Mouse (Mus musculus) lung, adult 2 months (tissue): ENCODE results near the gene Rbms3. TPM values are rescaled to one million over a fixed set of nuclear protein-coding genes. Genes with fewer than 3 reads are reported as not detected.

Source experiments
- DNase-seq: peaks from one replicate; pipeline ENCODE4 v3.0.0; 2022
- H3K4me1 ChIP-seq: fragments of 200-500 bp; 2 replicates; pipeline ENCODE4 v1.6.1; 2011; ENCODE audit warnings: low read length; ENCODE audit not compliant: control insufficient read depth, insufficient read depth
- H3K4me3 ChIP-seq: fragments of 200-500 bp; replicated peaks from 2 replicates; pipeline ENCODE3; 2011; ENCODE audit warnings: low read depth, mild to moderate bottlenecking, control low read depth, low read length; ENCODE audit errors: extremely low read depth
- CTCF ChIP-seq: fragments of 200-500 bp; IDR thresholded peaks from 2 replicates; pipeline ENCODE4 v1.5.1; 2011; ENCODE audit warnings: mild to moderate bottlenecking, low read length, control low read depth; ENCODE audit not compliant: insufficient read depth
- POLR2A ChIP-seq: fragments of 200-500 bp; IDR thresholded peaks from 2 replicates; pipeline ENCODE4 v1.6.1; 2011; ENCODE audit warnings: low read depth, mild to moderate bottlenecking, control low read depth, low read length, borderline replicate concordance; ENCODE audit errors: extremely low read depth
- WGBS: fragments of 180-500 bp; shearing (Covaris S2); methylation state at CpG from one replicate; pipeline ENCODE4 v1.1.7; 2018; 5-methylcytosine and 5-hydroxymethylcytosine counted together
- polyA plus RNA-seq: library from polyadenylated mRNA; depleted of rRNA; stranded (reverse); fragments of >200 nt; gene quantifications from 2 replicates; pipeline ENCODE4 v1.2.3, GENCODE M21; 2012

Rbms3 gene
- polyA plus RNA-seq, 1 experiment, result 35.8 TPM

DNA sequence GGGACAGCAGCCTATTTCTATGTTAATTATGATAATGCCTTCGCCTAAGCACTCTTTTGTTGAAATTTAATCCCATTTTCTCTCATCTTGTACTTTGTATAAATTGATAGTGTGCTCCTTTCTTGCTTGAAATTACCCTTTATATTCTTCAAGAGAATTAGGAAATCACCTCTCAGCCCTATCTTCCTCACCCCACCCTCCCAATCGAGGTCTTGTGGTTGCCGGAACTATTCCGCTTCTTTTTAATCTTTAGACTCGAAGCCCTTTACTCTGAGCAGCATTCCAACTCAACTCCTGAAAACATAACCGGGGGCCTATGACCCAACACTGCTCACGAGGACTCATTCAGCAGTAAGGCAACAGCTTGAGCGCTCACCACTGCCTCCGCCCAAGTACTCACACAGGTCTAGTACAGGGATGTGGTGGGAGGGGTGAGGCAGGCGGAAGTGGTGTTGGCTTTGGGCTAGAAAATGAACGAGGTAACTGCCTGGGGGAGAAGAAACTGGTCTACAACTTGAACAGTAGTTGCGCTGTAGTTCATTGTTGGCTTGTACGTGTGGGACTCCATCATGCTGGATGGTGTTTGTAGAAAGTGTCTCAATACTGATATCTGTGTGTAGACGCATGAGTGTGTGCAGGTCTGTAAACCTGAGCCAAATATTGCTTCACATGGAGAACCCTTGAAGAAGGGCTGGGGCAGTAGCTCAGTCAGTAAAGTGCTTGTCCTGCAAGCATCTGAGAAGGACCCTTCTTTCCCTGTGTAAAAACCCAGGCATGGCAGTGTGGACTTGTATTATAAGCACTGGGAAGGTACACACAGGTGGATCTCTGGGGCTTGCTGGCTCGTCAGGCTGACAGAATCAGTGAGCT, 331.8 kb downstream of the Rbms3 start:
- TF ChIP-seq POLR2A (no peak), CTCF (no peak)
- Histone ChIP-seq H3K4me3 (no peak overlapping the region), H3K4me1 (no peaks in the 10 kb centered on the region)
- WGBS, result 60% methylated on average over 15 of the region's 15 CpGs
- peak; percentile 42 for DNase-seq

- no peak for TF ChIP-seq CTCF
- no peak for TF ChIP-seq POLR2A
- 82% methylated on average over 15 of the region's 15 CpGs for WGBS
- no peak overlapping the region for H3K4me3 ChIP-seq
These were observed 338.5 kb downstream of the Rbms3 start for GRCm38 (mm10) chr9:117291066-117291850.

GRCm38 (mm10) chr9:117274846-117275245, 354.9 kb downstream of the Rbms3 start:
- 84% methylated on average over 12 of the region's 12 CpGs for WGBS
- no peak overlapping the region for H3K4me3 ChIP-seq
- no peak for DNase-seq
- TF ChIP-seq POLR2A (no peak), CTCF (no peak)
- H3K4me1 ChIP-seq, result no peaks in the 10 kb centered on the region

More at GRCm38 (mm10) chr9:117291066-117291850, 338.5 kb downstream of the Rbms3 start:
- DNase-seq, result no peak
- no peaks in the 10 kb centered on the region for H3K4me1 ChIP-seq

- Histone ChIP-seq H3K4me1 (no peaks in the 10 kb centered on the region), H3K4me3 (no peak overlapping the region)
- no peak for DNase-seq
- no peak for TF ChIP-seq CTCF
- no peak for TF ChIP-seq POLR2A
- WGBS, result 67% methylated on average over 5 of the region's 5 CpGs
These were observed 370.1 kb downstream of the Rbms3 start for GRCm38 (mm10) chr9:117259614-117260013.

- TF ChIP-seq POLR2A (no peak), CTCF (no peak)
- WGBS, result 37% methylated on average over 11 of the region's 11 CpGs
- H3K4me3 ChIP-seq, result peak overlapping the region; percentile 18
- DNase-seq, result no peak
- peaks cover 6% of the 10 kb centered on the region; the same call in 1 of the 2 replicates for H3K4me1 ChIP-seq
These were observed 376.4 kb downstream of the Rbms3 start for GRCm38 (mm10) chr9:117253361-117253760.

GRCm38 (mm10) chr9:117252411-117252861, 377.3 kb downstream of the Rbms3 start:
- peak; percentile 71; the same call in 1 of the 2 replicates for TF ChIP-seq POLR2A
- TF ChIP-seq CTCF, result no peak
- Histone ChIP-seq H3K4me1 (peaks cover 10% of the 10 kb centered on the region; the same call in 1 of the 2 replicates), H3K4me3 (peak overlapping the region; percentile 77)
- 0% methylated on average over 10 of the region's 10 CpGs for WGBS
- peak; percentile 67 for DNase-seq

DNA sequence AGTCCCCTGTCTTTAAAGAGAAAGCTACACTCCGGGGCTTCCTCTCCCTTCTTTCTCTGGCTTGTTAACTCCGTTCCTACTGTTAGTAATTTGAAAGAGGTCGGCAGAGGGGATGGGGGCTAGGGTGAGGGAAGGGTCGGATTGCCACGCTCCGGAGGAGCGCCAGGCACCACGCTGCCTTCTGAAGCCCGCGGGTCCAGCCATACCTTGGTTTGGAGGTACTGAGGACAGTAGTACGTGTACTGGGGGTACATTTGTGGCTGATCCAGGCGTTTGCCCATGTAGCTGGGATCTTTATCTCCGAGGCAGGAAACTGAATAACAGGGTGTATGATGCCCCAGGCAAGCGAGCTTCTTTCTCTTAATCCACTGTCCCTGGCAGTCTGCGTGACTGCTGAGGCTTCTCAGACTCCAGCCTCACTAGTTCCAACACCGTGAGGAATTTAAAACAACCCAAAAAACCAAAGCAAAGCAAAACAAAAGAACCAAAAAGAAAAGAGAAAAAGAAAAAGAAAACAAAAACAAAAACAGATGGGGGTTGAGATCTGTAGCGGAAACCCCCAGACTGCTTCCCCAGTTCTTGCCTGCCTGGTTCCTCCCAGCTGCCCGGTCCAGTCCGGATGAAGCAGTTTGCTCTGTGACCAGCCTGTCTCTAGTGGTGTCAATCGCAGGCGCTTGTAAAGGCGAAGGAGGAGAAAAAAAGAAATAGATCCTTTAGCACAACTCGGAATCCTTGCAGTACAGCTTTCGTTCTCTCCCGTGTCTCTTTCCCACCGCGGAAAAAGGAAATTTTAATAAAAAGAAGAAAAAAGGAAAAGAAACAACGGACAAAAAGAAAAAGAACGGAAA, 378.0 kb downstream of the Rbms3 start:
- DNase-seq, result peak; percentile 61
- peak overlapping the region; percentile 77 for H3K4me3 ChIP-seq
- no peak for TF ChIP-seq POLR2A
- no peak for TF ChIP-seq CTCF
- H3K4me1 ChIP-seq, result peaks cover 11% of the 10 kb centered on the region; the same call in 1 of the 2 replicates
- WGBS, result under 1% methylated on average over 29 of the region's 29 CpGs

GRCm38 (mm10) chr9:117250831-117251165, 378.9 kb downstream of the Rbms3 start:
- WGBS, result 32% methylated on average over 2 of the region's 2 CpGs
- H3K4me3 ChIP-seq, result peak overlapping the region; percentile 77
- no peak for DNase-seq

More at GRCm38 (mm10) chr9:117250831-117251165, 378.9 kb downstream of the Rbms3 start:
- H3K4me1 ChIP-seq, result peaks cover 14% of the 10 kb centered on the region
- TF ChIP-seq CTCF (no peak), POLR2A (no peak)
